Mouse (Mus musculus) G1E (cell line): ENCODE results near the gene Aimp2.

Experiments used
- CTCF ChIP-seq: IDR thresholded peaks from 2 replicates; pipeline ENCODE4 v1.5.1; 2012; ENCODE audit warnings: low read depth, low read length, inconsistent platforms, mixed read lengths
- GATA1 ChIP-seq: IDR thresholded peaks from 2 replicates; pipeline ENCODE4 v1.6.1; 2012; ENCODE audit warnings: borderline replicate concordance, low read length, inconsistent platforms, mixed read lengths
- GATA2 ChIP-seq: IDR thresholded peaks from 2 replicates; pipeline ENCODE4 v1.6.1; 2012; ENCODE audit warnings: low read depth, low read length, inconsistent platforms, borderline replicate concordance
- POLR2AphosphoS5 ChIP-seq: IDR thresholded peaks from 2 replicates; pipeline ENCODE4 v1.6.1; 2012; ENCODE audit warnings: low read depth, low read length, inconsistent platforms; ENCODE audit not compliant: insufficient replicate concordance

DNA sequence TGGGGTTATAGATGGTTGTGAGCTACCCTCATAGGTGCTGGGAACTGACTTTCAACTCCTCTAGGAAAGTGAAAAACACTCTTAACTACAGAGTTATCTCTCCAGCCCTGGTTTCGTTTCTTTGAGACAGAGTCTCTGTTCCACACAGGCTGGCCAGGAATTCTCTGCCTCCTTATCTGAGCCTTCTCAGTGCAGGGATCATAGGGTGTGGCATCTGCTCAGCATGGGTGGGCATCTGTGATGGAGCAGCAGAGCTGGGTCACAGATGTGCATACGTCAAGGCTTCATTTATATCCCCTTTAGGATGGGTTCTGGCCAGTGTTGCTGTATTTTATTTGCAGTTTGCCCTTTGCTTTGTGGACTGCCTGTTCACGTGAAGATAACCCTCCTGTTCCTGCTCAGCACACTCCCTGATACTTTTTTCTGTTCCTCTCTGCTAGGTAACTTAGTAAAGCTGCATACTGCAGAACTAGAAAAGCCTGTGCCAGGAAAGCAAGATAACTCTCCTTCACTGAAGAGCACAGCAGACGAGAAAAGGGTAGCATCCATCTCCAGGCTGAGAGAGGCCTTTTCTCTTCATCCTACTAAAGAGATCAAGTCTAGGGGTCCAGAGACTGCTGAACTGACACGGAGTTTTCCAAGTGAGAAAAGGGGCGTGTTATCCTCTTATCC lies 15.3 kb upstream of the Aimp2 start:
- TF ChIP-seq CTCF = no peak
- TF ChIP-seq POLR2AphosphoS5 = no peak
- no peak for TF ChIP-seq GATA2
- no peak for TF ChIP-seq GATA1
